Mouse (Mus musculus): ENCODE results near the gene Fthl17c.
"Not testable (repeated sequence)": the region's sequence is repeated elsewhere in the genome, so short reads cannot be mapped to it uniquely, and the experiment has no call there.

Fthl17c gene

DNA sequence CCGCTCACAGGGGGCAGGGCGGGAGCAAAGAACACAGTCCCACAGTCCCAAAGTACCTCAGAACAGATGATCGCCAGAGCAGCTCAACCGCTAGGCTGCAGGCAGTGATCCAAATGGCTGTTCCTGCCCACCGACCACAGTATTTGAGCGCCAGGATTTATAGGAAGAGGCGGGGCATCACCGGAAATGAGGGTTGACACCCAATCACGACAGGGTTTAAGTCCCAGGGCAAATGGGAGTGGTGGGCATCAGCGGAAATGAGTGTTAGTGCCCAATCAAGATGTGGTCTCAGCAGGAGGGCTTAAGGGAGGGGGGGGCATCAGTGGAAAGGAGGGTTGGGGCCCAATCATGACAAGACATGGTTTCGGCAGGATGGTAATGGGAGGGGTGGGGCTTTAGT lies at the start of gene Fthl17c:
Gene Fthl17c, minus strand, starts transcription at position 101 of the 400 bp plus-strand sequence.
- not testable (repeated sequence) for DNase-seq (ENCODE audit: inconsistent ontology term)

DNA sequence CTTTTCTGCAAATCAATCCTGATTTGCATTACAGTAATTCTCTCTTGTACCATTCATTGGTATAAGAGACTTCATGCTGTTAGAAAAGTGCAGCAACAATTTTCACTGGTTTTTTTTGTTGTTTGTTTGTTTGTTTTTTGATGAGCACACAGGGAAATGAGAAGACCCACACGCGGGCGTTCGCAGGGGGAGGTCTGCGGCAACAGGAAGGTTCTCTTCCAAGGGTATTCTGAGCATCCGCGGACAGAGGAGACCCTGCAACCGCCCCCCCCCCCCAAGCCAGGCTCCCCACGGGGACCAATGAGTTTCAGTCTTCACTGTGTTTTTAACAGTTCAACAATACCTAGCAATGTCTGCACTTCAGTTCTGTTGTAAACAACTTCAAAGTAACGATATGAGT lies 43.1 kb upstream of the Fthl17c start:
- no peak for DNase-seq (ENCODE audit: inconsistent ontology term)

DNA sequence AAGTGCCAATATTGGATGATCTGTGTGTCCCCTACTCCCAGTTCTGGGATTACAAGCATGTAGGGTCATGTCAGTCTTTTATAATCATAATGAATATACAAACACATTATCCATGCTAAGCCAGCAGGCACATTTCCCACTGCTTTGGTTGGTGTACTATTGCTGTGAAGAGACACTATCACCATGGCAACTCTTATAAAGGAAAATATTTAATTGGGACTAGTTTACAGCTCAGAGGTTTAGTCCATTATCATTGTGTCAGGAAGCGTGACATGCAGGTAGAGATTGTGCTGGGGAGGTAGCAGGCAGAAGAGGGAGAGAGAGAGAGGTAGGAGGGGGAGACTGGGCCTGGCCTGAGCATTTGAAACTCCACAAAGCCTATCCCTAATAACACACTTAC lies 39.7 kb upstream of the Fthl17c start:
- DNase-seq (ENCODE audit: inconsistent ontology term), result no peak

DNA sequence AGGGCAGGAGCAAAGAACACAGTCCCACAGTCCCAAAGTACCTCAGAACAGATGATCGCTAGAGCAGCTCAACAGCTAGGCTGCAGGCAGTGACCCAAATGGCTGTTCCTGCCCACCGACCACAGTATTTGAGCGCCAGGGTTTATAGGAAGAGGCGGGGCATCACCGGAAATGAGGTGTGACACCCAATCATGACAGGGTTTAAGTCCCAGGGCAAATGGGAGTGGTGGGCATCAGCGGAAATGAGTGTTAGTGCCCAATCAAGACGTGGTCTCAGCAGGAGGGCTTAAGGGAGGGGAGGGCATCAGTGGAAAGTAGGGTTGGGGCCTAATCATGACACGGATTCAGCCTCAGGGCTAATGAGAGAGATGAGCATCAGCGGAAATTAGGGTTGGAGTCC lies 10.3 kb upstream of the Fthl17c start, which contains the start of gene Fthl17d:
Gene Fthl17d, minus strand, starts transcription at position 101 of the 400 bp plus-strand sequence.
- not testable (repeated sequence) for DNase-seq (ENCODE audit: inconsistent ontology term)

DNA sequence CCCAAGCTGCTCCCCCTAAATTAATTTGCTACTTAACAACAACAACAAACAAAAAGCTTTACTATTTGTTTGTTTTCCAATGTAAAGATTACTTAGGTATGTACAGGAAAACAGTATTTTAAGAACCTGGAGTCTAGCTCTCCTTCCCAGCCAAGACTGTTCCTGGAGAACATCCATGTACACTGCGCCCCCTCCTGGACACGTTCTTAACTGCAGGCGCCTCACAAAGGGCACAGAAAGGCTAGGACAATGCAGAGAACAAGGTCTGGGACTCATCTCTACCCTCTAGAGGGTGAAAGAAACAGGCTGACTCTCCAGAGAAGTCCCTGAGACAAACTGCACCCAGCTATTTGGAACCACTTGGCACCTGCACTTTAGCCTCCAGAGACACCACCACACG lies 11.7 kb downstream of the Fthl17c start:
- not testable (repeated sequence) for DNase-seq (ENCODE audit: inconsistent ontology term)

DNA sequence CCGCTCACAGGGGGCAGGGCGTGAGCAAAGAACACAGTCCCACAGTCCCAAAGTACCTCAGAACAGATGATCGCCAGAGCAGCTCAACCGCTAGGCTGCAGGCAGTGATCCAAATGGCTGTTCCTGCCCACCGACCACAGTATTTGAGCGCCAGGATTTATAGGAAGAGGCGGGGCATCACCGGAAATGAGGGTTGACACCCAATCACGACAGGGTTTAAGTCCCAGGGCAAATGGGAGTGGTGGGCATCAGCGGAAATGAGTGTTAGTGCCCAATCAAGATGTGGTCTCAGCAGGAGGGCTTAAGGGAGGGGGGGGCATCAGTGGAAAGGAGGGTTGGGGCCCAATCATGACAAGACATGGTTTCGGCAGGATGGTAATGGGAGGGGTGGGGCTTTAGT lies 13.5 kb downstream of the Fthl17c start, which contains the start of gene Fthl17b:
Gene Fthl17b, minus strand, starts transcription at position 101 of the 400 bp plus-strand sequence.
- DNase-seq (ENCODE audit: inconsistent ontology term), result not testable (repeated sequence)

DNA sequence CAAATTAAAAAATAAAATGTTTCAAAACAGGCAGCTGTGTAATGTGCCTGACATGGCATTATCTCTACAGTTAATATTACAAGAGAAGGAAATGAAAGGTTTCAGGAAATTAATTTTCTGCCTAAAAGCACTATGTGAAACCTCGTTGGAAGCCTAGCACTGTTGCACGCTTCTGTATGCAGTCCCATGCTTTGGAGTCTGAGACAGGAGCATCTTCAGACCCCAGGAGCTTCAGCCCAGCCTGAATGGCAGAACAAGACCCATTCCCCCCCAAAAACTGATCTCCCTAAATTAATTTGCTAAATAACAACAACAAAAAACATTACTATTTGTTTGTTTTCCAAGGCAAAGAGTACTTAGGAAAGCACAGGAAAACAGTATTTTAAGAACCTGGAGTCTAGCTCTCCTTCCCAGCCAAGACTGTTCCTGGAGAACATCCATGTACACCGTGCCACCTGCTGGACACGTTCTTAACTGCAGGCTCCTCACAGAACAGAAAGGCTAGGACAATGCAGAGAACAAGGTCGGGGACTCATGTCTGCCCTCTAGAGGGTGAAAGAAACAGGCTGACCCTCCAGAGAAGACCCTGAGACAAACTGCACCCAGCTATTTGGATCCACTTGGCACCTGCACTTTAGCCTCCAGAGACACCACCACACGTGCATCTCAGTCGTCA lies 28.1 kb downstream of the Fthl17c start:
- peak; percentile 42 for DNase-seq (ENCODE audit: inconsistent ontology term)

DNA sequence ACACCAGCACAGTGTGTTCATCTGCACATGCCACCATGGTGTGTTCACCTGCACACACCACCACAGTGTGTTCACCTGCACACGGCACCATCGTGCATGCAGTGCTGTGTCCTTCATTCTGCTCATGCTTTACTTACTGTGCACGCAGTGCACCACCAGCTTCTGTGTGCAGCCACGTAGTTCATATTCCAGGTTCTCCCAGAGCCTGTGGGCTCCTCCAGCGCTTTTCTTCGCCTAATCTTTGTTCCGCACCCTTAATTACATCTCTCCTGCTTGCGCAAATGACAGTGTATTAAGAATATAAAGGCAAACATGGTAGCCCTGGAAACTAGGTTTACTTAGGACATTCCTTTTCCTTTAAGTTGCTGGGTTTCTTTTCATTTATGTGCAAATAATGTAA lies 32.3 kb downstream of the Fthl17c start:
- no peak for DNase-seq (ENCODE audit: inconsistent ontology term)

DNA sequence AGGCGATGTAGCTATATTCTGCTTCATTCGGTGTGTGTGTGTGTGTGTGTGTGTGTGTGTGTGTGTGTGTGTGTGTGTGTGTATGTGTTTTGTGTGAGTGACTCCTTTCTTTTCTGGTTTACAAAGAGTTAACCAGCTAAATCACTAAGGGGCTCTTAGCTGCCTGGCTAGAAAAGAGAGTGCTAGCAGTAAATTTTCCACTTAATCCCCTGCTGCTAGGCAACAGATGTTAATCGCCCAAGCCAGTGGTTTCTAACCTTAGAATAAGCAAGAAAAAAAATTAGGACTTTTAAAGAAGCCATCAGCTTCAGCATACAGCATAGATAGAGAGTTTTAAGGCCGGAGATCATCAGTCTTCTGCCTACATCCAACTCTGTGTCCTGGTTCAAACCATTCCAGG lies 49.1 kb downstream of the Fthl17c start:
- no peak for DNase-seq (ENCODE audit: inconsistent ontology term)

Measured in Muller cell, postnatal 12 days (primary cell).